Mouse (Mus musculus) embryonic fibroblast, embryonic 13.5 days (primary cell): ENCODE measurements around the gene 1810009A15Rik.

Experiments
- CTCF ChIP-seq: IDR thresholded peaks from 2 replicates; pipeline ENCODE4 v1.5.1; 2011; ENCODE audit warnings: mild to moderate bottlenecking, control low read depth, low read length, moderate library complexity, borderline replicate concordance; ENCODE audit not compliant: insufficient read depth
- POLR2A ChIP-seq: IDR thresholded peaks from 2 replicates; pipeline ENCODE4 v1.6.1; 2011; ENCODE audit warnings: low read depth, mild to moderate bottlenecking, control low read depth, low read length, moderate library complexity

DNA sequence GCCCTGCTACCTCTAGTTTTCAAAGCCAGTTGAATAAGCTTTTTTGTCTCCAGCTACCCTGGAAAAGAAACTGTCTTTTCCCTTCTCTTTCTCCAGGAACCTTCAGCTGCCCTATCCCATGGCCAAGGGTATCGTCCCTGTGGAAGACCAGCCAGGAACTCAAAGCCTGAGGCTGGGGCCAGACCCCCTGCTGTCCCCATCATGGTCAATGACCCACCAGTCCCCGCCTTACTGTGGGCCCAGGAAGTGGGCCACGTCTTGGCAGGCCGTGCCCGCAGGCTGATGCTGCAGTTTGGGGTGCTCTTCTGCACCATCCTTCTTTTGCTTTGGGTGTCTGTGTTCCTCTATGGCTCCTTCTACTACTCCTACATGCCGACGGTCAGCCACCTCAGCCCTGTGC is 47.6 kb upstream of the 1810009A15Rik start:
- TF ChIP-seq POLR2A (no peak), CTCF (no peak)
